Mouse (Mus musculus) spleen, postnatal 36 days (tissue): ENCODE data around the gene Prss40.
"Not testable (repeated sequence)": the region's sequence is repeated elsewhere in the genome, so short reads cannot be mapped to it uniquely, and the experiment has no call there.

ENCODE experiments used
- DNase-seq, 2 experiments: peaks; one replicate each; pipeline ENCODE4 v3.0.0; 2022; ENCODE audit warnings: low spot score in 2 of 2, mixed read lengths in 1 of 2

Prss40 gene

GRCm38 (mm10) chr1:34535043-34535698 lies 25.6 kb downstream of the Prss40 start, which contains the start of gene Cfc1:
TSS of gene Cfc1 (plus strand) at chr1:34535648.
- not testable (repeated sequence) for DNase-seq

DNA sequence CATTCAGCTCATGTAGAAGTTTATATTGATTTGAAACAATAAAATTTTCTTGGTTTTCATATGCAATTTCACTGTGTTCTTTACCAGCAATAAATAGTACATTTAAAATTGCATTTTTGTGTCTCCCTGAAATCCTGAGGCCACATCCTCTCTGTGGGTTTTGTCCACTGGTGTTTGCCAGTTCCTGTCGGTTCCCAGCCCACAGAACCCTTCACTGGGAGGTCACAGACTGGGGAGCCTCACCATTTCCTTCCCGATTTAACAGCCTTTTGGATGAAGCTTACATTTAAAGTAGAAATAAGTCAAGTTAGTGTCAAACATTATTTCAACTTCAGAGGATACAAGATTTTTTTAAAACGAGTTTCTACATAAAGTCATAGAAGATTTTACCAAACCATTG lies 26.2 kb downstream of the Prss40 start:
- DNase-seq: not testable (repeated sequence)

GRCm38 (mm10) chr1:34523647-34524046 lies 37.1 kb downstream of the Prss40 start:
- DNase-seq: no peak

- no peak for DNase-seq
Observed at GRCm38 (mm10) chr1:34522850-34523244, 37.9 kb downstream of the Prss40 start.

DNA sequence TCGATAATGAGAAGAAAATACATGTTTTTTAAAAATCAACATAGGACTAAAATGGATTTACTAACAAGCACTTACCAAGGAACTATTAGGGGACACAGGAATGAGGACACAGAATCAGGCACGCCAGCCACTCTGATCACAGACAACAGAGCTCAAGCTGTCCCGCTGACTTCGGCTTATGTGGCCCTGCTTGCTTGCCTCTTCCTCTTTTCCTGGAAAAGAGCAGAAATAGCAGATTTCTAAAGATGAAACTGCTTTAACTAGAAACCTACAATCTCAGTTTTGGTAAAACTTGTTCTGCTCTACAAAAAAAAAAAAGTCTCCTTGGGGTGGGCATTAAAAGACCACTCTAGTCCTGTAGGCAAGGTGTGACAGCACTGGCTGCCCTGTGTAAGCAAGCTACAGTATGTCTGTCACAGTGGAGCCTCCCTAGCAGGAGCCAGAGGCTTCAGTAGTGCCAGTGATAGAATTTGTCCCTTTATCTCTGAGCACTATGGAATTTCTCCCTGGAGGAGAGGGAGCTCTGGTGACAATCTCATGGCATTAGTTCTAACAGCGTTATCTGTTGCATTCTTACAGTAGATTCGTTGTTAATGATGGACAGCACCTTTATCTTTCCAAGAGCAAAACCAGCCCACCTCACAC lies 38.4 kb downstream of the Prss40 start:
- DNase-seq: no peak

DNA sequence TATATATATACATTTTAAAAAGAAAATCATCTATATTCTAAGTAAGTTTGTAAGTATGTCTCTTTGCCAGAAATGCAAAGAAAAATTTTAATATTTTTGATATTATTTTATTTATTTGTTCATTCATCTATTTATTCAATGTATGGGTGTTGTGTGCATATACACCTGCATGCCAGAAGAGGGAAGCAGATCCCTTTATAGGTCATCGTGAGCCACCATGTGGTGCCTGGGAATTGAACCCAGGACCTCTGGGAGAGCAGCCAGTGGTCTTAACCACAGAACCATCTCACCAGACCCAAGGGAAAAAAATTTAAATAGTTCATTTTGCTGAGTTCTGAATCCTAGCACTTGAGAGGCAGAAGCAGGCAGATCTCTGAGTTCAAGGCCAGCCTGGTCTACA lies 42.5 kb downstream of the Prss40 start:
- no peak for DNase-seq

- not testable (repeated sequence) for DNase-seq
Observed at GRCm38 (mm10) chr1:34517797-34518196, 42.9 kb downstream of the Prss40 start.

DNA sequence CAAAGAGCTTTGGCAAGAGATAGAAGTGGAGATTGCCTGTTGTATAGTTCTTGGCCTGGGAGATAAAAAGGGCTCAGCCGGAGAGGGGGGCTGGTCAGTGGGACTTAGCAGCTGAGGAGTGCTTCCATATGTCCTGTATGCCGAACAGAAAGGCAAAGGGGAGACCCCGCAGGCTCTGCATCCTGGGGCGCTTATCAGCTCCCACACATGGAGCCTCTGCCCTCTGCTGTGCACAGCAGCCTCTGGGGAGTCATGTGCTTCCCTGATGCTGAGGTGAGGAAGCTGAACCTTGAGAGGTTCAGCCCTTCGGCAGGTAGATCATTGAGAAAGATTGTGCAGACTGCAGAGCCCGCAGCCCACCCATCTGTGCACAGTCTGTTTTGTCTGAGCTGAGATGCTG lies 43.4 kb downstream of the Prss40 start:
- not testable (repeated sequence) for DNase-seq

DNA sequence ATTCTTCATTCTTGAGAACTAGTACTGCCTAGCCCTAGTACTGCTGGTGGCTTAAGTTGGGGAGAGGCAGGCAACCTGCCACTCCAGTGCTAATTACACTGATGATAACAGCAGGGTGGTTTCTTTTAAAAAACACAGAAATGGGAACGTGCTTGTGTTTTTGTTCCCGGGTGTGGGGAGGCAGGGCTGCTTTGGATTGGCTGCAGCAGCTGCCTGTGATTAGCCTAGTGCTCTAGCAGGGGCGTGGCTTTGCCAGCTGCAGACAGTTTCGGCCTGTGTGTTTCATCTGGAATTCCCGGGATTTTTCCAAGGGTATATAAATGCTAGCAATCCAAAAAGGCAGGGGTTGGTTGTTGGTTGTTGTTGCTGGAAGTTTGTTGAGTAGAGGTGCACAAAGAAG lies 44.1 kb downstream of the Prss40 start:
- no peak for DNase-seq

DNA sequence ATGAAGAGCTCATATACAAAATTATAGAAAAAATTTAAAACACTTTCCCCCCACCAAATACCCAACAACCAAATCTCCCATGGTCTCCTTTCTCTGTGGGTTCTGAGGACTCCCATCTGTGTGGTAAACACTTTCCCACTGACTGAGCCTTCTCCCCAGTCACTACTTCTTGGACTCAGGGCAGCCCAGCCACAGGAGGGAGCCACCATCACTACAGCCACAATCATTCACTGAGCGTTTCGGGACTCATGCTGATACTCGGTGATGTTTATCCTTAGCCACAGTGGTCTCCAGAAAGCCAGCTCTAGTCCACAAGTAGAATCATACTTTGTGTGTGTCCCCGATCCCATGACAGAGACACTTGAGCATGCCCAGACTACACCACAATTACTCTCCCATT lies 47.7 kb downstream of the Prss40 start:
- no peak for DNase-seq

GRCm38 (mm10) chr1:34511027-34511426 lies 49.7 kb downstream of the Prss40 start:
- DNase-seq: peak; percentile 64 to 69

- peak; percentile 81 to 82 for DNase-seq
Observed at GRCm38 (mm10) chr1:34510575-34510981, 50.2 kb downstream of the Prss40 start.

DNA sequence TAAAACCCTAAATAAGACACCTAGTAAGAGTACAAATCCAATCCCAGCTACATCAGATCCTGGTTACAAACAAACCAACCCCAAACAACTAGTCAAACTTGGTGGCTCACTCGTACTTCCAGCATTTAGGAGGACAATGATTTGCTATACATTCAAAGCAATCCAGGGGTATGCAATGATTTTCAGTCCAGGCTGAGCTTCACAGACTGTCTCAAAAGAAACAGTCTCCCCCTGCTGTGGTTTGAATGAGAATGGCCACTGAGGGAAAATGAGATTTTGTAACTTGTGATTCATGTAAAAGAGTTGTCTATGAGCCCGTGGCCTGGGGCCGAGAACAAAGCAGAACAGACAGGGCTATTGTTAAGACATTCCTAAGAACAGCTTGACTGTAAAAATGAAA lies 52.8 kb downstream of the Prss40 start:
- no peak for DNase-seq

- DNase-seq: no peak
Observed at GRCm38 (mm10) chr1:34505970-34506551, 54.7 kb downstream of the Prss40 start.

DNA sequence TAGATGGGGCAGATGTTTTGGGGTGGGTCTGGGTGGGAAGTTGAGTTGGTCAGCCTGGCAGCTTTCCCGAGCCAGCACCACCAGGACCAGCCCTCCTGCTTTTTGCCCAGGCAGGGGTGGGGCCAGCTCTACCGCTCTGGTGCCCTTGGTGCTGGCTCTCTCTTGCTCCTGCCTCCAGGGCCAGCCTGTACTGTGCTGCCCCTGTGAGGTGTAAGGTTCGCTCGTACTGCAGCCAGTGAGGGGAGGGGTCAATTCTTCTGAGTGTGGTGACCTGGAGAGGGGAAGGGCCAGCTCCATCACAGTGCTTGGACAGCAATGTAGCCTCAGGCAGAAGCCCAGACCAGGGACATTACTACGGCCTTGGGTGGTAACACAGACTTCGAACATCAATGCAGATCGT lies 55.4 kb downstream of the Prss40 start:
- no peak for DNase-seq

- no peak for DNase-seq
Observed at GRCm38 (mm10) chr1:34502991-34503390, 57.8 kb downstream of the Prss40 start.
